Mouse (Mus musculus): ENCODE measurements around the gene Pus3.
"Not testable (repeated sequence)": the region's sequence is repeated elsewhere in the genome, so short reads cannot be mapped to it uniquely, and the experiment has no call there.

Pus3 gene

DNA sequence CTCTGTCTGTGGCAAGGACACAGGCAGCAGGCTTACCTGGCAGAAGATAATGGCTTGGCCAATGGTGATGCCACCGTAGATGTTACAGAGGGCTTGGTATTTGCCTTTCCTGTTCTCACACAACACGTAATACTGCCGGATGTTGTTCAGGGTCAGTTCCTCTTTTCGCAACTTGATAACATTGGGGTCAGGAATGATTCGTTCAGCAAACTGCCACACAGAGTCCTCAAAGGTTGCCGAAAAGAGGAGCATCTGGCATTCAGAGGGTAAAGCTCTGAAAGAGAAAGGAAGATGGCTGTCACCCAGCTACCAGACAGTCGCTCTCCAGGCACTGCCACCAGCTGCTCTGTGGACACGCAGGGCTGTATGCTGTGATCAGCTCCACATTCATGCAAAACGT is 11.7 kb upstream of the Pus3 start:
- no peak for DNase-seq

DNA sequence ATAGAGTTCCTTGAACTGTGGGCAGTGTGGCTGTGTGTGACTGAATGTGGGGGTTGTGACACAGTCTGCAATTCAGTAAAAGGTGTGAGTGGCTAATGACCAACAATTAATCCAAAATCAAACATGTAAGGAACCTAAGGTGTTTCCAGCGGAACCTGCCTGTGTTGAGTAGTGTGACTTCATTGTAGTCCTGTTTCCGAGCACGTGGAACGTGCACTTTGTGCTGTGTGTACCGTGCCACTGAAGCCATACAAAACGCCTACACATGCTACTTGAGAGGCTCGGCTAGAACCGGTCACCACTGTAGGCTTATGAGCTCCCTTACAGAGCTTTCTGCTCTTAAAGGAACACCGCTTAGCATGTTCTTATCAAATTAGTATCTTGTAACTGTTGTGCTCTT is 9.9 kb upstream of the Pus3 start:
- DNase-seq = no peak

DNA sequence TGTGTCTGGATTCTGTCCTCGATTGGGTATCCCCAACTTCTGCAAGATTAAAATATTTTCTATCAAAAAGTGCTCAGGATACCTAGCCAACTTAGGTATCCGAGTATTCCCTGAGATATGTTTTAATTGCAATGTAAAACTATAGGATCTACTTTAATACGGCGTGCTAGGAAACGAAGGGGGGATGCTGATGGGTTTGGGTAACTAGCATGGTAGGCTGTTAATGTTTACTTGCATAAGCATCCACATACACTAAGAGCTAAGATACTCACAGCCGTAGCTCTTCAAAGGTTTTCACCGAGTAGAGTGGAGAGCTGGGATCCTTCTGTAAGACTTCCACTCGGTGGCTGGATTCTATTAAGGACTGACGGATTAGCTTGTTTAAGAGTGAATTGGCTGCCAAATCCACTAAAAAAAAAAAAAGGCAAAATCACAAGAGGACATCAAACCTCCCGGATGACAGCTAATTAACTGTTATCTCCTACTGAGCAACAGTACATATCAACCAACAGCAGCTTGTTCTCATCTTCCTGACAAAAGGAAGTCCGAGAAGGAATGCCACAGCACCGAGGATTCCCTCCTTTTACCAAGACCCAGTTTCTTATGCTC is 1.8 kb upstream of the Pus3 start:
- DNase-seq = no peak

DNA sequence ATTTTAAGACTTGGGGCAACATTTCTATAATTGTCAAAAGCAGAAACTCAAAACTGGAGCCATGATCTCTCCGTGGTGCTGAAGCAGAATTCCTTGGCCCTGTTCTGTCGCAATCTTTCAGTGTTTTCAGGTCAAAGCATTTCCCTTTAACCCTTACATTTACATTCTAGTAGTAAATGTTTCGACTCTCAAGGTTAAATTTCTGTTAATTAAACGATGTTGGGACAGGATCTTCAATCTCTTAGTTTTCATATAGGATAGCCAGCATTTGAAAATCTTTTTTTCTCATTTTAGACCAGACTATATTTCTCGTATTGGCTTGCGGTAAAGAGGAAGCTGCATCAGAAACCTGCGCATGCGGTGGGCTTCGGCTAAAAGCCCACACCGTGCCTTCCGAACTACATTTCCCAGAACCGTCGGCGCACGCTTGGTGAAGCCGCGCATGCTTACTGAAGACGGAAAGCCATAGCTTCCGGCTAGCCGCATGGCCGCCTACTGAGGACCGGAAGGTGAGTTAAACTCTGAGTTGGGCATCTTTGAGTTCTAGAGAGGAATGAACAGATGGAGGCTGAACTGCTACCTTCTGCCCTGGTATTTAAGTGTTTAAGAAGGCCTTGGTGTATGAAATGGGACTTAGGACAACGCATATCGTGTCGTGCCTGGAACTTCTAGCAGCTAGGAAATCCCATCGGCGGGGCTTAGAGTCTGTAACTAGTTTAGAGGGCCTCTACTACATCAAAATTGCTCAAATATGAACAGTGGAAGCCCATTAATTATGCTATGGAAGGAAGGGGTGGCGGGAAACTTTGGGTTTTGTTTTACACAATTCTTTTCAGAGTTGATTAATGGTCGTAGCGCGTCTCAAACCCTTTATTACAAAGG is 855 bp downstream of the Pus3 start:
- peak; percentile 86 for DNase-seq

DNA sequence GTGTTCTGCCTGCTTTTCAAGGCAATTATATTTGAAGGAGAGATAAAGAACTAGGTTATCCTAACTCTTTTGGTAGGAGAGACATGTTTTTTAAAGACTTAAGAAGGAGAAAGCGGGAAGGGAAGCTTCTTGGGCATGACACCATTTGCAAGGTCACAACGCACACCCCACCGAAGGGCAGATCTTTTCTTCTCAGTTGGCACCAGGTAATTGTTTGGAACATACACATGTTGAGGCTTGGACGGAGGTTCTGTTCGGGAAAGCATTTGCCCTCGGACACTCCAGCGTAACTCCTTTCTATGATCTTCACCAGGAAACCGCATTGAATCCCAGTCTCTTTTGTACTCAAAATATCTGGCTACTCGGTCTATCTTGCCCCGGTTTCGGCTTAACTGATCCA is 2.7 kb downstream of the Pus3 start:
- no peak for DNase-seq

DNA sequence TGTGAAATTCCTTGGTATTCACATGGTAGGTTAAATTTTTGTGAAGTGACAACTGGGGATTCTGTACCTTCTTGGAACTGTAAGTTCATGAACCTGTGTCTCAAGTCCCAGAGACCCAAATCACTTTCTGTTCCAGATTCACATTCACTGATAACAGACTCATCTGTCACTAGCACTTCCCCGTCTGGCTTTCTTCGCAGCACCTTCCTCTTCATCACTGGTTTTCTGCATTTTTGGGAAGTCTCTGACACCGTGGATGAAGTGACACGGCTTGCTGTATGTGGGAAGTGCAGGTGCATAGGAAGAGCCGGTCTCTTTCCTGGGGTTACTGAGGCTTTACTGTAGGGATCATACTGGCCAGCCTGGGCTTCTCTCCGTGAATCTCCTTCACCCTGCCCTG is 3.2 kb downstream of the Pus3 start:
- DNase-seq = no peak

DNA sequence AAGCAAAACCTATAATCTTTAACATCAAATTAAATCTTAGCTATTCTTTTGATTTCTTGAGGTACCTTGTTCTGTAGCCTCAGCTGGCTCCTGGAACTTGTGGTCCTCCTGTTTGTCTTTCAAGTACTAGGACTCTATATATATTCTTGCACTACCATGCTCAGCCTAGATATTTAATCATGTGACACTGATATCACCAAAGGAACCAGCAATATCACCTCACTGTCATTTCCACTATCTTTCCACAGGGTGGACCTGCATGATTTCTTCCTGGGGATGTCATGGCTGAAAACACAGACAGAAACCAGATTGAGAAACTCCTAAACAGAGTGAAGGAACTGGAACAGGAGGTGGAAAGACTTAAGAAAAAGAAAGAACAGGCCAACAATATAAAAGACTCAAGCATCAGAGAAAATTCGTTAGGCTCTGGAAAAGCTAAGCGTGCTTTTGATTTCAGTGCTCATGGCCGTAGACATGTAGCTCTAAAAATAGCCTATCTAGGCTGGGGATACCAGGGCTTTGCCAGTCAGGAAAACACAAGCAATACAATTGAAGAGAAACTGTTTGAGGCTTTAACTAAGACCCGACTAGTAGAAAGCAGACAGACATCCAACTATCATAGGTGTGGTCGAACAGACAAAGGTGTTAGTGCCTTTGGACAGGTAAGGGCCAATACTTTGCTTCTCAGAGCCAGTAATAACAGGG is 6.3 kb downstream of the Pus3 start:
- DNase-seq = no peak

DNA sequence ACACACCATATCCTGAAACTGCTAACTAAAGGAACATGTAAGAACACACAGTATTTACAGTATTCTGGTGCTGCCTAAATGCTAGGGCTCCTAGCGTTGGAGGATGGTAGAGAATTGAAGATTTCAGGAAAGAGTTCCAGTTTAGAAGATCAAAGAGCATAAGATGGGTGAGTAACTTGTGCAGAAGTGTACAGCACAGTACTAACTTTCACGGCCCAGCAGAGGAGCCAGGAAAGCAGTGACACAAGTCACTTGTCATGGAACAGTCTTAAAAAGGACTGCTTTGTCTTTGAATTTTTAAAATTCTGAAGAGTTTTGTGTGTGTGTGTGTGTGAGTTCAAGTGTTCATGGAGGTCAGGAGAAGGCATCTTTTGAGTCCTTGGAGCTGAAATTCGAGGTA is 9.6 kb downstream of the Pus3 start:
- no peak for DNase-seq

DNA sequence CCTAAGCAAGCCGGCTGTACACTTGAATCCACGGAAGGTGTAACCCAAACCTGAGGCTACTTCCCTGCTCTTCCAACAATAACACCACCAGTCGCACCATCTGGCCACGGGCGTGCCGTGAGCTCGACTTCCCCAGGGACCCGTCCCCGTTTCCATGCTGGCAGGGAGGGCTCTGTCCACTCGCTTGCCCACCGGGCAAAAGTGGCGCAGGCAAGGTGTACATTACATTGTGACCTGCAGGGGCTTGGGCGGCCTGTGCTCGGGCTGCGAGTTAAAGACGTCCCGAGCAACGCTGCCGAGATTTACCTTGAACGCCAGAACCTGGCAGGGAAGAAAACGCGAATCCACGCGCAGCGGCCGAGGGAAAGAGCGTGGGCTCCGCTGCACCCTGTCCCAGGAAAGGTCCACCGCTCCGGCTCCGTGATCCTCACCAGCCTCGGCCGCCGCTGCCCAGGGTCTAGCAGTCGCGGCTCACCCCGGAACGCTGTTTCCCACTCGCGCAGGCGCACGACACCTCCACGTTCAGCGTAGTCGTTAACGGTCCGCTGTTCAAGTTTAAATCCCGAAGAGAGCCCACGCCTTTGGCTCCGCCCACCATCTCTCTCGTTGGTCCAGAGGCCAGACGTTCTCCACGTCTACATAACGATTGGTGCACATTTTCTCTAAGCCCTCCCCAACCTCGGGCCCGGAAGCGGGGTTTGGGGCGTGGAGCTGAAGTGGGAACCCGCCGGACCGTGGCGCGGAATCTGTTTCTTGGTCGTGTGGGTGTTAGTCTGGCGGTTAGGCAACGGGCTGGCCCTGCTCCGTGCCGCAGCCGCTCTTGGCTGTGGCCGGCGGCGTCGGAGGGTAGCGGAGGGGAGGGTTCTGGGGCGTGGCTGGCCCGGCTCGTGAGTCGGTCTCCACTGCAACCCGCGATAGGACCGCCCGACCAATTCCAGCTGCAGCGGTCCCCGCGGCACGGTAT is 11.5 kb downstream of the Pus3 start, which contains the start of the genes Pate2 and Hyls1:
Pate2 (plus strand) TSS at position 714 of the 964 bp plus-strand sequence.
Hyls1 (minus strand) TSS at position 828 of the 964 bp plus-strand sequence.
- peak; percentile 94 for DNase-seq

DNA sequence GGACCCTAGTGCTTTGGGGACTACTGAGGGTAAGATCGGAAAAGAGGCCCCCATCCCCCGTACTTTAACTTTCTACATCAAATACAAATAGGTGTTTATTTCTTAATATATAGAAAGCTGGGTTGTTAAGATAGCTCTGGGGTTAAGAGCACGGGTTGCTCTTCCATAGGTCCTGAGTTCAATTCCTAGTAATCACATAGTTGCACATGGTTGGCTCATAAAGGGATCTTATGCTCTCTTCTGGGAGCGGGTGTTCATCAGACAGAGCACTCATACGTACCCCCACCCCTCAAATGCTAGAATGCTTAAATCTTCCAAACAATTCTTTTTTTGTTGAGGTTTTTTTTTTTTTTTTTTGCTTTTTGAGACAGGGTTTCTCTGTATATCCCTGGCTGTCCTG is 12.3 kb downstream of the Pus3 start:
- no peak for DNase-seq

DNA sequence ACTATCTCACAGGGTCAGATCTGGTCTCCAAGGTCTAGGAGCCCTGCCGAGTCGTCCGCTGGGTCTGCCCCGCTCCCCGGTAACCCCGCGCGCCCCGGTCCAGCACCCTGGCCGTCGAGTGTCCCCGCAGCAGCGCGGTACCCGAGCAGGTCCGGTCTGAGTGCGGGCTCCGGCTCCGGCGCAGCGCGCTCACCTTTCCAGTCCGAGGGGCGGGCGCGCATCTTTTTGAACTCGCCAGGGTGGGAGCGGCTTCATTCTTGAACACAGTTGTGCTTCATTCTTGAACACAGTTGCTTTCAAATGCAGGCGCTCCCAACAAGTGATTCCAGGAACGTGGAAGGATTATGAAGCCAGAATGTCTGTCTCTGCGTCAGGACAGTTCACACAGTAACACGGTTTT is 16.0 kb downstream of the Pus3 start:
- DNase-seq = no peak

DNA sequence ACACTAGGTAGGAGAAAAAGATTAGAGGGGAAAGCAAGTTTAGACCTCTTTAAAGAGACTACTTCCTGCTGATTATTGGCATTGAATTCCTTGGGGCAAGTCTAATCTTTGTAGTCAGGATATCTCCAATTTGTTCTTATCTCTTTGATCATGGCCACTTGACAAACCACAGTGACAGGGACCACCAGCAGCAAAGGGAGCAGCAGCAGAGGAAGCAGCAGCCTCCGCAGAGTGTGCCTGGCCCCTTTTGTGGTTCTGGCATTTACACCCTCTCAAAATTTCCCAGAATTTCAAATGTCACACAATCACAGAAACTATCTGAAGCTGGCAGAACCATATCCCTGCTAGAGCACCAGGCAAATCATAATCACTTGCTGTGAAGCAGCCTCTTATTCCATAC is 29.3 kb downstream of the Pus3 start:
- DNase-seq = no peak

DNA sequence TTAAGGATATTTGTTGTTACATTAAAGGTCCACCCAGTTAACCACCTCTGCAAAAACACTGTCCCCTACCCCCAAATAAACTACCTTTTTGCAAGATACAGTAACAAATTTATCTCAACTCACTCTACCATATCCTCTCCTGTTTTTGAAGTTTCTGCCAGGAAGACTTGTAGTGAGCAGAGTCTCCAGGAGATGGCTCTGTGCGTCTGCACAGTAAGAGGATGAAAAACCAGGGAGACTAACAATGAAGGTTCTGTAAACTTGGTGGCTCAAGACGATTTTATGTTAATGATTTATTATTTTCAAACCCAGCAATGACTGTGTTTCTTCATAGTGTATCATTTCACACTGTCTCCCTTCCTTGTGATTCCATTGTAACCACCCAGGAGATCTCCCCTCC is 34.5 kb downstream of the Pus3 start:
- no peak for DNase-seq

DNA sequence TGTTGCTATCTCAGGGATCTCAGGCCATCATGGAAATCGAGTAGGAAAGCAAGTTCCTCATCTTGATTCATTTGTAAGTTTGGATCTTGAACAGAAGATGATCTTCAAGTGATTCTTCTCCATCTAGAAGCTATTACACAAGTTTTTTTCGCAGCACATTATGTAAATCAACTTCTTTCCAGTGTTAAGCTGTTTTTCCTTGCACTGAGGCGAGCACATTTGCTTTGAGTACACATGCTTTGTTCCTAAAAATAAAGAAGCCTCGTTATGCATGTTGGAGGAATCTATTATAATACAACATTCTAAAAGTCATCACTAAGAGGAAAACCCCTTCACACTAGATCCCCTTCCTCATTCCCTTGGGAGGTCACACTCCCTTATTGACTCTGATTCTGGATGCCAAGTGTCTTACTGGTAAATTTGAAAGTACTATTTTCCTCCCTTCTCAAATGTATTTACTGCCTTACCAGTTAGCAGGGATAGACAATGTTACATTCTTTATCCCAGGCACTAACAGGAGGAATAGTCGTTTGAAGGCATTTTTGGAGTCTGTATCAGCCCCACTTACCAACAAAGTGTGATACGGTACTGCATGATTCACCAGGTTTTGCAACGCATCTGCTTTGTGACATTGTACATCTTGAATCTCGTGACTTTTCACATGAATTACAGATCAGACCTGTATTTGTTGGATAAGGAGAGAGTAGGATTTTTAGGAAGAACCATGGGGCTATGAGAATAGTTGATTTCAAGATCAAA is 49.4 kb downstream of the Pus3 start:
- DNase-seq = no peak

DNA sequence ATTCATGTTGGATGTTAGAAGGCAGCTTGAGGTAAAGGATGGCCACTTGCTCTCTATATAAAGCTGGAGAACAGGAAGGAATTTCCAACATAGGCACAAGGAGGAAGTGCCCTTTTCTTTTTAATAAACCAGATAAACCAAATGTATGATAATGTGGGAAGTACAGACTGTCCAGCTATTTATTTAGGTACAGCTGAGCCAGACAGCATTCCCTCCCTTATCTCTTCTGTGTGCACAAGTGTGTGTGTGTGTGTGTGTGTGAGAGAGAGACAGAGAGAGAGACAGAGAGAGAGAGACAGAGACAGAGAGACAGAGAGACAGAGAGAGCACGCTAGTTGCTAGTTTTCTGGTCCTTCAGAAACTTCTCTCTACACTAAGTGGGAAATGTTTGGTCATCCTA is 53.4 kb downstream of the Pus3 start, which contains the start of gene Pate4:
Pate4 (minus strand) TSS at position 101 of the 400 bp plus-strand sequence.
- DNase-seq = no peak

DNA sequence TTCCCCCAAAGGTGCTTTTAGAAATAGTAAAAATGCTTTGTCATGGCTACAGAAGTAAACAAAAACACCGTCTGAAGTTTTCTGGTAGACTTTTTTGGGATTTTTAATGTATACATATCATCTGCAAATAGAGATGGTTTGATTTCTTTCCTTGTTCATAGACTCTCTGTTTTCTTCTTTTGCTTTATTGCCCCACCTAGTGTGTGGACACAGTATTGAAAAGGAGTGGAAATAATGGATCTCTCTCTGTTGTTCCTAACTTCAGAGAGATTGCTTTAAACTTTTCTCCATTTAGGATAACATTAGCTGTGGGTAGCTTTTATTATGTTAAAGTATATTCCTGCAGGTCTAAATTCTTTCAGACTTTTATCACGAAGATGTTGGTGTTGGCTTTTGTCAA is 55.6 kb downstream of the Pus3 start:
- no peak for DNase-seq

DNA sequence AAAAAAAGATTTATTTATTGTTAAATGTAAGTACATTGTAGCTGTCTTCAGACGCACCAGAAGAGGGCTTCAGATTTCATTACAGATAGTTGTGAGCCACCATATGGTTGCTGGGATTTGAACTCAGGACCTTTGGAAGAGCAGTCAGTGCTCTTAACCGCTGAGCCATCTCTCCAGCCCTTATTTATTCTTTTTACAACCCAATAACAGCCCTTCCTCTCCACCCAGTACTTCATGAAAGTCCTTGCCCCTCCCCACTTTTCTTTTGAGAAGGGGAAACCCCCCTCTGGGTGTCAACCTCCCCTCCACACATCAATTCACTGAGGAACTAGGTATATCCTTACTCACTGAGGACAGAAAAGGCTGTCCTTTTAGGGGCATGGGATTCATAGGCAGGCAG is 58.4 kb downstream of the Pus3 start:
- DNase-seq = not testable (repeated sequence)
